24 mouse cellular contexts compared by ENCODE assay signal in the genomic region with DNA sequence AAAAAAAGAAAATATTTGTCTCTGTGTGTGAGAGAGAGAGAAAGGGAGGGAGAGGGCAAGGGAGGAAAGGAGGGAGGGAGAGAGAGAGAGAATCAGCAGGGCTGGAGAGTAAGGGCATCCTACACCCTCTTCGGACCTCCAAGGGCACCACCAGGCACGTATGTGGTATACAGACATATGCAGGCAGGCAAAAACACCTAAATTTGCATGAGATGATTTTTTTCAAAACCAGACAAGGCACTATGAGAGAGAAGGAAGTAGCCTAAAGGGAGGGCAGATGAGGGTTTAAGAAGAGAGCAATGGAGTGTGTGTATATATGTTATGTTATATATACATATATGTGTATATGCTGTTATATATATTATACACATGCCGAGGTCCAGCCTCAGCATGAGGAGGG. TPM values are rescaled to one million over a fixed set of nuclear protein-coding genes. Genes with fewer than 3 reads are reported as not detected.
DNase-seq lines count a peak whose midpoint lies in the region; ATAC-seq and TF ChIP-seq lines count a peak whose summit lies in the region.
"Had no signal": no experiment of that assay in that cellular context is flagged by ENCODE, and none has a peak within 500 bp of the region (broad histone marks: within the 10 kb centered on the region; RNA-seq: fewer than 3 reads in every experiment).

No protein-coding gene starts in this region.

- TF ChIP-seq POLR2A in CH12.LX (IDR thresholded peaks at IDR 0.05; ENCODE audit: low read depth, low read length) = no peak

- no peak overlapping the region; the same call in 1 of the 2 replicates for H3K4me2 ChIP-seq in CH12.LX (ENCODE audit: insufficient read depth, low read depth, poor library complexity, severe bottlenecking)
- H3K4me2 ChIP-seq: embryonic facial prominence, embryonic 13.5 days; embryonic facial prominence, embryonic 15.5 days; forebrain, embryonic 12.5 days had no signal

- H3K4me3 ChIP-seq in CH12.LX (replicated peaks in 1 of 3; ENCODE audit: low read depth in 2 of 3, low read length in 2 of 3, poor library complexity in 1 of 3) = no peak overlapping the region
- H3K4me3 ChIP-seq in left cerebral cortex, adult 2 months = no peak overlapping the region
- H3K4me3 ChIP-seq: embryonic facial prominence, embryonic 13.5 days; embryonic facial prominence, embryonic 15.5 days; erythroblast, embryonic 14.5 days; forebrain, embryonic 10.5 days; forebrain, embryonic 12.5 days had no signal

- H3K36me3 ChIP-seq in CH12.LX (replicated peaks in 1 of 2; ENCODE audit: control insufficient read depth in 1 of 2, insufficient read depth in 1 of 2, low read length in 1 of 2) = peaks cover 0 to 12% of the 10 kb centered on the region in 2 experiments
- H3K36me3 ChIP-seq: embryonic facial prominence, embryonic 13.5 days; embryonic facial prominence, embryonic 15.5 days; forebrain, embryonic 10.5 days; forebrain, embryonic 12.5 days had no signal

- dilution Hi-C loops in CH12.LX (cut with MboI; ENCODE audit: extremely low pct_ligation_motif_present, extremely low pct_unique_long_range_greater_than_20kb, low sequenced_read_pairs) = no loop called here

- in situ Hi-C loops in CH12.LX (cut with MboI; ENCODE audit: low pct_ligation_motif_present, low pct_unique_long_range_greater_than_20kb, low sequenced_read_pairs) = no loop called here

- H3K79me2 ChIP-seq in CH12.LX (replicated peaks; ENCODE audit: control insufficient read depth, extremely low read depth, insufficient read depth, poor library complexity, severe bottlenecking) = no peaks in the 10 kb centered on the region; the same call in 1 of the 2 replicates

- H3K9me3 ChIP-seq in CH12.LX (replicated peaks; ENCODE audit: low read length) = peaks cover 3% of the 10 kb centered on the region
- H3K9me3 ChIP-seq: embryonic facial prominence, embryonic 13.5 days; embryonic facial prominence, embryonic 15.5 days; forebrain, embryonic 10.5 days; forebrain, embryonic 12.5 days had no signal

- TF ChIP-seq EP300 in CH12.LX (IDR thresholded peaks at IDR 0.05; ENCODE audit: low read length) = no peak

- DNase-seq in A20 (ENCODE audit: low read depth, low spot score) (peak; percentile 22), CH12.LX (ENCODE audit: extremely low read depth) (peak; percentile 24)
- DNase-seq in left cerebral cortex, adult 2 months (ENCODE audit: extremely low spot score in 1 of 2, low spot score in 2 of 2) = no peak
- no peak for DNase-seq in kidney, adult 9 months
- no peak for DNase-seq in ovary, postnatal 14 days (ENCODE audit: low spot score)
- DNase-seq: adrenal gland, adult 2 months; adrenal gland, postnatal 10 days; adrenal gland, postnatal 25 days; cerebellum, adult 11 months; cerebellum, adult 18-20 months; cerebellum, adult 8-10 months; cerebellum, adult 9-11 months; cerebellum, postnatal 14 days; cerebellum, postnatal 36 days; embryo, embryonic 11 days had no signal

- no peaks in the 10 kb centered on the region for H3K27me3 ChIP-seq in CH12.LX (replicated peaks)
- H3K27me3 ChIP-seq: embryonic facial prominence, embryonic 13.5 days; embryonic facial prominence, embryonic 15.5 days; forebrain, embryonic 12.5 days had no signal

- TF ChIP-seq RAD21 in CH12.LX (IDR thresholded peaks at IDR 0.05; ENCODE audit: low read depth, low read length) = no peak

- ATAC-seq in neutrophil, adult 5-6 weeks (ENCODE audit: extremely low read depth, insufficient number of reproducible peaks, low FRiP score, poor library complexity, severe bottlenecking) = peak; percentile 69; the same call in 1 of the 2 replicates
- ATAC-seq: CD4-positive, CD25-positive, alpha-beta regulatory T cell, adult 4 months; forebrain, embryonic 14.5 days; forebrain, embryonic 16.5 days had no signal

- H3K27ac ChIP-seq in CH12.LX (ENCODE audit: insufficient read depth, low read depth) = no peak overlapping the region
- H3K27ac ChIP-seq in left cerebral cortex, adult 2 months = no peak overlapping the region
- H3K27ac ChIP-seq: embryonic facial prominence, embryonic 13.5 days; embryonic facial prominence, embryonic 15.5 days; forebrain, embryonic 10.5 days; forebrain, embryonic 12.5 days had no signal

- H3K4me1 ChIP-seq in CH12.LX (ENCODE audit: control insufficient read depth in 1 of 2, insufficient read depth in 2 of 2) = peaks cover 0 to 25% of the 10 kb centered on the region in 2 experiments; a peak in 3 of 4 replicates
- H3K4me1 ChIP-seq: embryonic facial prominence, embryonic 13.5 days; forebrain, embryonic 12.5 days had no signal

- intact Hi-C loops in left cerebral cortex, adult 2 months (cut with DNase I) = no loop called here

- TF ChIP-seq CTCF in CH12.LX (conservative IDR thresholded peaks at IDR 0.05 in 1 of 2, IDR thresholded peaks at IDR 0.05 in 1 of 2; ENCODE audit: low read depth in 2 of 2, low read length in 2 of 2) = no peak
- TF ChIP-seq CTCF in left cerebral cortex, adult 2 months (IDR thresholded peaks at IDR 0.05) = no peak

- H3K9ac ChIP-seq in CH12.LX (ENCODE audit: insufficient read depth, low read depth) = no peak overlapping the region
- H3K9ac ChIP-seq: embryonic facial prominence, embryonic 13.5 days; embryonic facial prominence, embryonic 15.5 days; forebrain, embryonic 12.5 days had no signal

TF ChIP-seq in CH12.LX, 34 proteins besides CTCF, POLR2A, EP300 and RAD21:
- TF ChIP-seq ZNF384 (IDR thresholded peaks at IDR 0.05; ENCODE audit: low read depth, low read length) (peak; percentile 78), ZMIZ1 (IDR thresholded peaks at IDR 0.05; ENCODE audit: low read depth, low read length) (no peak)

RNA-seq across cellular contexts. Expression of gene Nmi, which starts 6.0 kb away (rescaled TPM):
- total RNA-seq in CH12.LX (2012; rRNA removed) (37.8 and 42.1 TPM in 2 replicates), CH12.LX (2014; rRNA removed) (60.1 and 75.1 TPM in 2 replicates)
- polyA plus RNA-seq in CH12.LX (2012; ENCODE audit: insufficient read length, low read depth) = 51.9 and 81.3 TPM in 2 replicates
- total RNA-seq in neutrophil, adult 5-6 weeks (2017) = 89.3 and 93.8 TPM in 2 replicates
- total RNA-seq in left cerebral cortex, adult 2 months (2021) = 1 to 10 TPM; 2.5 to 3.3 TPM
- polyA plus RNA-seq: erythroblast, embryonic 14.5 days had no signal

RNA-seq across cellular contexts. Expression of gene Rbm43, which starts 32.3 kb away (rescaled TPM):
- total RNA-seq in CH12.LX (2012; rRNA removed) (9.5 and 10.5 TPM in 2 replicates), CH12.LX (2014; rRNA removed) (25.8 and 25.9 TPM in 2 replicates)
- polyA plus RNA-seq in CH12.LX (2012; ENCODE audit: insufficient read length, low read depth) = 19.4 and 20.6 TPM in 2 replicates
- total RNA-seq in neutrophil, adult 5-6 weeks (2017) = 34.3 and 40.2 TPM in 2 replicates
- 10 to 100 TPM; 15.4 to 15.6 TPM for total RNA-seq in left cerebral cortex, adult 2 months (2021)

Comparison
In these comparisons a context has a peak if more than half of its experiments do, and no peak if none do; other contexts are left out.
1. DNase-seq: peak in A20 (single experiment) and CH12.LX (single experiment); none in left cerebral cortex, adult 2 months (0 of 2), kidney, adult 9 months (single experiment) and ovary, postnatal 14 days (single experiment).
2. RNA of gene Nmi, which starts 6.0 kb away (total RNA-seq): 89.3 to 93.8 TPM in neutrophil, adult 5-6 weeks and 37.8 to 75.1 TPM in CH12.LX; 2.5 to 3.3 TPM in left cerebral cortex, adult 2 months; every median in the first group is over 4 times any median in the second.